Mouse (Mus musculus) kidney, postnatal 4 days (tissue): ENCODE measurements around the gene Gm5129.

ENCODE experiments used
- DNase-seq, 2 experiments: peaks; one replicate each; pipeline ENCODE4 v3.0.0; 2021; ENCODE audit warnings: mixed read lengths in 2 of 2

Gm5129 gene

DNA sequence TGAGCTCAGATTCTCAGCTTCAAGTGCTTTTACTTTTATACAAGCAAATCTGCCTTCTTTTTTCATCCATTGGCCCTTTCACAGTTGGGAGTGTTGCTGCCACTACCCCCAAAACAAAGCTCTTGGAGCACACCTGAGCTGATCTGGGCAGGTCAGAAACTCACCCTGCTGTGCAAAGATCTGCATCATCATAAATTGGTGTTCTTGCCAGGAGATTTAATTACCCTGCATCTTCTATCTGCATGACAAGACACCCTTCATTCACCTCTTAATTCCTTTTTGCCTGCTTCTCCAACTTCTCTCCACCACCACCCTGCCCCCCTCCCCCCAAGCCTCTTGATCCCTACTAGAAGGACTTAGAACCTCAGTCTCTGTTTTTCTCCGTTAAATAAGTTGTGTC is 14.6 kb downstream of the Gm5129 start:
- no peak for DNase-seq

GRCm38 (mm10) chr5:29712906-29713305 is 22.8 kb downstream of the Gm5129 start:
- DNase-seq: no peak

DNA sequence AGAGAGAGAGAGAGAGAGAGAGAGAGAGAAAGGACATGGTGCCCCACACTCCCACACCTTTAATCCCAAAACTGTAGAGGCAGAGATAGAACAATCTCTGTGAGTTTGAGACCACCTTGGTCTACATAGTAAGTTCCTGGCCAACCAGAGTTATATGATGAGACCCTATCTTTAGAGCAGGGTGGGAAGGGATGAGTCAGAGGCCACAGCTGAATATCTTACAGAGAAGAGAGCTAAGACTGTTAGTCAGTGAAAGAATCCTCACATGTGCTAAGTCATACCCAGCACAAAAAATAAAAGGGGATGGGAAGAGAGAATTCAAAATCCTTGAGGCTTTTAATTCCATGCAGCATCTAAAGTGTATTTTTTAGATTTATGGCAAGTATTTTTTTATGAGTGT is 24.1 kb downstream of the Gm5129 start:
- no peak for DNase-seq

GRCm38 (mm10) chr5:29708258-29708657 is 27.5 kb downstream of the Gm5129 start:
- no peak for DNase-seq

GRCm38 (mm10) chr5:29707241-29707640 is 28.5 kb downstream of the Gm5129 start:
- DNase-seq: no peak

DNA sequence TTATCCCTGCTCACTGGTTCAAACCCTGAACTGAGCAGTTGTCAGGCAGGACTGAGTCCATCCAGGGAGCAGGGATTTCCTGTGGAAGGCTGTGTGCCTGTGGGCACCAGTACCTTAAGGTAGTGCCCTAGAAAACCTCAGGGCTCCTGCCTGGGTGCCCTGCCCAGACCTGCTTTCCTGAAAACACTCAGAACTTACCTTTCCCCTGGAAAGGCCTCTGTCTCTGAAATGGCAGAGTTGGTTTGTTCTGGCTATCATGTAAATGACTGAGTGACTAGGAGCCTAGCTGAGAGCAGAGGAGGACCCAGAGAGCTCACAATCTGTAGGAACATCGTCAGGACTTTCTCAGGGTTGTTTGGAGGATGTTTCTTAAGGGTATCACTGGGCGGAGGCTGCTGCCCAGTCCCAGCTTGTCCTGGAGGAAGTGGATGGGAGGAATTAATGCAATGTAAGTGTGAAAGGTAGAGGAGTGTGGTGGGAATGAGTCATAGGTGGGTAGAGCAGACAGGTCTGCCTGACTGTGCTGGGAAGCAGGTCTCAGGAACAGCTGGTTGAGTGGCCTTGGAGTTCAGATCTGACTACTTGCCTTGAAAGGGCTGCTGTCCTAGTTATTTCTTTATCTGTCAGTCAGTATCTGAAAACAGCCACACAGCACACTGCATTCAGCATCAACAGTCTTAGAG is 36.1 kb downstream of the Gm5129 start:
- no peak for DNase-seq

GRCm38 (mm10) chr5:29698493-29698892 is 37.2 kb downstream of the Gm5129 start:
- DNase-seq: peak in 1 of 2 experiments; percentile 25

- no peak for DNase-seq
Measured at GRCm38 (mm10) chr5:29688352-29688751, 47.4 kb downstream of the Gm5129 start.

DNA sequence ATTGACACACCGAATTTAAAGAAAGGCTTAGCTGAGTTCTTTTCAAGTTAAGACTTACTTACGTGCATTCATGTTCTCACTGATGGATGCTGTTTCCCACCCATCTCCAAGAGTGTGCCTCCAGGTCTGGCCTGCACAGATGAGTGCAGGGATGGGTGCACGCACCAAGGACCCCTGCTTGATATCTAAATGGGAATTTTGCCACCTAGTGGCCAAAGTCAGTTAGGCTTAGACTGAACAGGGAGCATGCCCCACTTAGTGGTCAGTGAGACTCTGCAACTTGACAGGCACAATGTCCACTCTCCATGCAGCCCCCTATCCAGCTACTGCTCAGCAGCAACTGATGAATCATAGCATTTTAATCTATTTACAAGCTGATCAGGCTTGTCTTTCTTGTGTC is 48.1 kb downstream of the Gm5129 start:
- DNase-seq: peak; percentile 39 to 54
